Mouse (Mus musculus): ENCODE results near the gene Rasl11a. TPM values are rescaled to one million over a fixed set of nuclear protein-coding genes. Genes with fewer than 3 reads are reported as not detected.

The Rasl11a gene
- polyA plus RNA-seq, 1 experiment from 2014 or later: 11.4 TPM

DNA sequence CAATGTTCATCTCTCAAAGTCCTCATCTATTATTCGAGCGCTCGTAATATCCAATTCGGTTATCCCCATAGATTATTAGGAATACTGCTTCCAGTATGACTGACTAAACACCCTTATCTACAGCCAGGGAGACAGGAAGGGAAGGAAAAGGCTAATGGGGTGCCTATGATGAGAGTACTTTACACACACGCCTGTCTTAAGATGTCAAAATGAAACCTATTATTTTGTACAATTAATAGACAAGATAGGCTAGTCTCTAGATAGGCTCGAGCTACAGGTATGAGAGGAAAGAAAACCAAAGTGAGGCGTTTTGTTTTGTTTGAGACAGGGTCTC, 12.5 kb upstream of the Rasl11a start:
- peaks cover 30% of the 10 kb centered on the region for H3K36me3 ChIP-seq
- H3K4me2 ChIP-seq: peak overlapping the region; percentile 53
- H3K4me3 ChIP-seq: peak overlapping the region; percentile 93
- WGBS: 48% methylated on average over 7 of the region's 7 CpGs
- no peaks in the 10 kb centered on the region for H3K9me3 ChIP-seq
- no peaks in the 10 kb centered on the region for H3K27me3 ChIP-seq
- H3K27ac ChIP-seq: peak overlapping the region; percentile 89
- H3K9ac ChIP-seq: peak overlapping the region; percentile 97
- peak; percentile 2; the same call in 1 of the 2 replicates for ATAC-seq (ENCODE audit: insufficient number of reproducible peaks, low FRiP score, low TSS enrichment, low read depth)
- peaks cover 9% of the 10 kb centered on the region for H3K4me1 ChIP-seq

DNA sequence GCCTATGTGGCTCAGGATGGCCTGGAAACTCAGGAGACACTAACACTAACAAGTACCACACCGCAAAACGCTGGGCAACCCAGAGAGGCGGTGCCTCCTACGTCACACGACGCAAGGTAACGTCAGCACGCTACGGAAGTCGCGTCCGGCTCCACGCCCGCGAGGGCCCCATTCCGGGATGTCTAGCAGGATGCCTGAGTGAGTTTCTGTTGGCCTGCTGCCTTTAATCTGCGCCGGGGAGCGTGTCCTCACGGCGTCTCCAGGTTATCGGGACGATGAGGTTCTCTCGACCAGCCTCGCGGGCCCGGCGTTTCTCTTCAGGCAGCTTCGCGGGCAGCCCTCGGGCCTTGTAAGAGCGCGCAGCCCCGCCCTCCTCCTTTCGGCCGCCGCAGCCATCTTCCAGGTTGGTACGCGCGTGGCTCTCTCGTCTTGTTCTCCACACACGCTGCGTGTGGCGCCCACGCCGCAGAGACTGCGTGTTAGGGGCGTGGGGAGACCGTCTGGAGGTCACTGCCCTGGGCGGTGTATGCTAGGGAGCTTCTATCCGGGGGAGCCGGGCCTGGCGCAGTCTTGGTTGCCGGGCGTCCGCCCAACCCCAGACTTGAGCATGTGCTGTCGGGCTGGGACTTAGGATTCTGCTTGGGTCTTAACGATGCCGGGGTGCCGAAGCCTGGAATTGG, 12.0 kb upstream of the Rasl11a start, which contains the start of gene Rpl21:
Gene Rpl21 (plus strand): TSS at position 122 of the 680 bp plus-strand sequence.
- no peaks in the 10 kb centered on the region for H3K27me3 ChIP-seq
- H3K9me3 ChIP-seq: no peaks in the 10 kb centered on the region
- peak within 1 kb of the TSS; percentile 97 for H3K9ac ChIP-seq
- WGBS: under 1% methylated on average over 60 of the region's 60 CpGs
- peak; percentile 97 for ATAC-seq (ENCODE audit: insufficient number of reproducible peaks, low FRiP score, low TSS enrichment, low read depth)
- H3K27ac ChIP-seq: peak within 1 kb of the TSS; percentile 89
- H3K4me2 ChIP-seq: peak within 1 kb of the TSS; percentile 53
- H3K4me3 ChIP-seq: peak within 1 kb of the TSS; percentile 93
- peaks cover 35% of the 10 kb centered on the region for H3K36me3 ChIP-seq
- H3K4me1 ChIP-seq: peaks cover 9% of the 10 kb centered on the region

DNA sequence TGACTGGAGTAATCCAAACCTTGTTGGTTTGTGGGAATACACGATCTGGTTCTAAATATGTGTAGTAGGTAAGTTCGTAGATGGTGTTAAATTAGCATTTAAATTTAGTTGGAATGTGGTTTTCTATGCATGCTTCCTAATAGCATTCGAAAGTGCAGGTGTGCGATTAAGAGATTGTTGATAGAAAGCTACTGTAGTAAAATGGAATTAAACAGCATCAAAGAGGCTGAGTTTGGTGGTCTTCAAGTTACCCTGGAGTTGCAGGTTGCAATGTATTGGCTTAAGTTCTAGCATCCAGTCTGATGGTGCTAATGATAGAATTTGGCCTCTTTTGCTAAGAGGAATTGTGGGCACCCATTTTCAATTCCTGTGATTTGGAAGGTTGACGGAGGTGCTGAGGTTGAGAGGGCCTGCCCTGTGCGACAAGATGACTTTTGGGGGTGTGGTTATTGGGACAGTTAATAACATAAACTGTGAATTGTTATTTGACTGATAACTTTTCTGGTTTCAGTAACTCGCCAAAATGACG, 11.1 kb upstream of the Rasl11a start:
- peak overlapping the region; percentile 97 for H3K9ac ChIP-seq
- H3K4me2 ChIP-seq: peak overlapping the region; percentile 53
- peak overlapping the region; percentile 89; the same call in 1 of the 2 replicates for H3K27ac ChIP-seq
- WGBS: 16% methylated on average over 8 of the region's 8 CpGs
- no peaks in the 10 kb centered on the region for H3K9me3 ChIP-seq
- peak overlapping the region; percentile 93 for H3K4me3 ChIP-seq
- no peaks in the 10 kb centered on the region for H3K27me3 ChIP-seq
- peaks cover 9% of the 10 kb centered on the region for H3K4me1 ChIP-seq
- H3K36me3 ChIP-seq: peaks cover 43% of the 10 kb centered on the region
- ATAC-seq (ENCODE audit: insufficient number of reproducible peaks, low FRiP score, low TSS enrichment, low read depth): no peak

DNA sequence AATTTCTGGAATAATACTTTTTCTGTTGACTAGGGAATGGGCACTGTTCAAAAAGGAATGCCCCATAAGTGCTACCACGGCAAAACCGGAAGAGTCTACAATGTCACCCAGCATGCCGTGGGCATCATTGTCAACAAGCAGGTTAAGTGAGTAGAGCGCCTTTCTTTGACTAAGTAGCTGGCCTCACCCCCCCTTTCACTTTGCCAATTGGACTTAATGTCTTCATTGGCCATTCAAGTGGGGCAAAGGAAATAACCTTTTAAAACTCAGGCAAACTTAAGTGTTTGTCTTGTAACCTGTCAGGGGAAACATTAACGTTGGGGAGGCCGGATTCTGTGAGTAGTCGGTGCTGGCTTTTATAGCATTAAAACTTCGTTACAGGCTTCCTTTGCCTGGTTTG, 9.9 kb upstream of the Rasl11a start:
- H3K9ac ChIP-seq: no peak overlapping the region
- no peak overlapping the region for H3K4me2 ChIP-seq
- ATAC-seq (ENCODE audit: insufficient number of reproducible peaks, low FRiP score, low TSS enrichment, low read depth): no peak
- 72% methylated on average over 8 of the region's 8 CpGs for whole genome bisulfite sequencing
- no peak overlapping the region for H3K27ac ChIP-seq
- peaks cover 9% of the 10 kb centered on the region for H3K4me1 ChIP-seq
- H3K27me3 ChIP-seq: no peaks in the 10 kb centered on the region
- H3K4me3 ChIP-seq: no peak overlapping the region
- no peaks in the 10 kb centered on the region for H3K9me3 ChIP-seq
- H3K36me3 ChIP-seq: peaks cover 49% of the 10 kb centered on the region

DNA sequence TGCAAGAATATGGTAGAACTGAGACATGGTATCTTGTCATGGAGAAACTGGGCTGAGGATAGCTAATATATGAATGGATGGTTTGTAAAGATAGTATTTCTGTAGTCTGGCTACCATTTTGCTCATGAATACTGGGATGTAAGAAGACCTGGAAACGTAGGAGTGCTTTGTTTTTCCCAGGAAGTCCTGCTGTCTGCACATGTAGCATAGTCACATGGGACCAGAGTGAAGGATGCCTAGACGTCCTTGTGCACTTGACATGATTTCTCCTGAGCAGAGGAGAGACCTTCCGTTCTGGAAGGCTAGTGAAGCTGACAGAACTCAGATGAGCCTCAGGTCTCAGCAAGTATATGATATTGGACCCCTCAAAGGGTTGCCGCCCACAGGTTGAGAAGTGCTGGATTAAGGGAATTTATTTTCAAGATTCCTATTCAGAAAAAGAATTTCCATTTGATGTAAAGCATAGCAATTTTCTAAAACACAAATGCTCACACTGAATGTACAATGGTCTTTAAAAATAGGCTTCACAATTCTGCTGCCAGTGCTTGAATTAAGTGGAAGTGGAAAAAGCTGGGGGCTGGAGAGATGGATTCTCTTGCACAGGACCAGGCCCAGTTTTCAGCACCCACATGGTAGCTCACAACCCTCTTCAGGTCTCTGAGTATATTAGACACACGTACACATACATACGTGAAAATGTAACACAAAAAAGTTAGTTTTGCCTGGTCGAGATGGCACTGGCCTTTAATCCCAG, 6.7 kb upstream of the Rasl11a start:
- Histone ChIP-seq H3K9ac (no peak overlapping the region), H3K27me3 (no peaks in the 10 kb centered on the region), H3K27ac (no peak overlapping the region), H3K4me1 (peaks cover 4% of the 10 kb centered on the region), H3K4me3 (no peak overlapping the region), H3K9me3 (no peaks in the 10 kb centered on the region), H3K36me3 (peaks cover 49% of the 10 kb centered on the region), H3K4me2 (no peak overlapping the region)
- WGBS: 64% methylated on average over 7 of the region's 7 CpGs
- ATAC-seq (ENCODE audit: insufficient number of reproducible peaks, low FRiP score, low TSS enrichment, low read depth): no peak

DNA sequence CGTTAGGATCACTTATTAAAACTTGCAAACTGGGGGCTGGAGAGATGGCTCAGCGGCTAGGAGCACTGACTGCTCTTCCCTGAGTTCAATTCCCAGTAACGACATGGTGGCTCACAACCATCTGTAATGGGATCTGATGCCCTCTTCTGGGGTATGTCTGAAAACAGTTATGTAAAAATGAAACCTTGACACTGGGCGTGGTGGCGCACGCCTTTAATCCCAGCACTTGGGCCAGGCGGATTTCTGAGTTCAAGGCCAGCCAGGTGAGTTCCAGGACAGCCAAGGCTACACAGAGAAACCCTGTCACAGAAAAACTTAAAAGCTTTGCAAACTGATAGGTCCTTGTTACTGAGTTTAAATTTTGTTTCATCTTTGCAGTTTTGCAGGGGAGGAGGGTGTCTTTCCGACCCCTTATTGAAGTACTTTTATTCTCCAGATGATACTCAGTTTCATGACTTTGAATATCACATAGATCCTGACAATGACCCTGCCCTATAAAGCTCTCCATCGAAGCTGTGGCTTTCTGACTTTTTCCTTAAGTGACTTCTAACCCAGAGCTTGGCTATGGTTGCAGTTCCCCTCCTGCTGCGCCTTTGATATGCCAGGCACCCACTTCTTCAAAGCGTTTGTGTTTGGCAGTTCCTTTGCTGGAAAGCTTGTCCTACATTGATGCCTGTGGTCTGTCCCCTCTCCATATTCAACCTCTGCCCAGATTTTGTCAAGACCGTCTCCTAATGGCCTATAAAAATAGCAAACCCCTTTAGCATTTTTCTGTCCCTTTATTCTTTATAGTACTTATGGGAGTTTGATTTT, 5.8 kb upstream of the Rasl11a start:
- Histone ChIP-seq H3K36me3 (peaks cover 49% of the 10 kb centered on the region), H3K27me3 (no peaks in the 10 kb centered on the region), H3K4me1 (peaks cover under 1% of the 10 kb centered on the region), H3K4me3 (no peak overlapping the region), H3K9ac (no peak overlapping the region), H3K27ac (no peak overlapping the region), H3K4me2 (no peak overlapping the region), H3K9me3 (no peaks in the 10 kb centered on the region)
- WGBS: 41% methylated on average over 12 of the region's 12 CpGs
- no peak for ATAC-seq (ENCODE audit: insufficient number of reproducible peaks, low FRiP score, low TSS enrichment, low read depth)

DNA sequence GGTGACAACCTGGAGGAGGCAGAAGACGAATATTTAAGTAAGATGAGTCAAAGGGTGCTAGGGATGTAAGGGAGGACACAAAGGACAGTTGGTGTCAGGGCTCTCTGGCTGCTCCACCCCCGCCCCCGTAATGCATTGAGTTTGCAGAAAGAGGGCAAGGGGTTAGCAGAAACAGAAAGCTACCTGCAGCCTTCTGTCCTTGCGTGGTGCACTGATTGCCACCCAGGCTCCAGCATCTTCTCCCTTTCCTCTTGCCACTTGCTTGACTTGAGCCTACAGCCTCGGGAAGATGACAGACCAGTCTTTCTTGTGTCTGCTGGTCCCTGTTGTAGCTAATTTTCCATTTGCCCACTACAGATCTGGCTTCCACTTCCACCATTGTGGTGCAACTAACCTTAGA, 5.1 kb upstream of the Rasl11a start:
- 45% methylated on average over 5 of the region's 5 CpGs for WGBS

DNA sequence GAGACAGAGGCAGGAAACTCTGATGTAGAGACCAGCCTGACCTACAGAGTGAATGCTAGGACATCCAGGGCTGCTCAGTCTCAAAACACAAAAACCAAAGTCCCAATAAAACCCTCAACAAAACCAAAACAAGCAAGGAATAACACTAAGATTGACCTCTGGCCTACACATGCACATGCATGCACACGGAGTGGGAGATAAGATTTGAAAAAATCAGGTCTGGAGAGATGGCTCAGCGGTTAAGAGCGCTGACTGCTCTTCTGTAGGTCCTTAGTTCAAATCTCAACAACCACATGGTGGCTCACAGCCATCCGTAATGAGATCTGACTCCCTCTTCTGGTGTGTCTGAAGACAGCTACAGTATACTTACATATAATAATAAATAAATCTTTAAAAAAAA, 4.4 kb upstream of the Rasl11a start:
- no peak overlapping the region for H3K27ac ChIP-seq
- ATAC-seq (ENCODE audit: insufficient number of reproducible peaks, low FRiP score, low TSS enrichment, low read depth): no peak
- H3K9me3 ChIP-seq: no peaks in the 10 kb centered on the region
- no peaks in the 10 kb centered on the region for H3K27me3 ChIP-seq
- H3K4me3 ChIP-seq: no peak overlapping the region
- H3K9ac ChIP-seq: no peak overlapping the region
- no peak overlapping the region for H3K4me2 ChIP-seq
- 85% methylated on average over 4 of the region's 4 CpGs for WGBS
- H3K4me1 ChIP-seq: peaks cover 2% of the 10 kb centered on the region; the same call in 1 of the 2 replicates
- peaks cover 39% of the 10 kb centered on the region for H3K36me3 ChIP-seq

More for the DNA sequence above, 5.1 kb upstream of the Rasl11a start:
- no peaks in the 10 kb centered on the region for H3K9me3 ChIP-seq
- H3K27ac ChIP-seq: no peak overlapping the region
- H3K4me1 ChIP-seq: no peaks in the 10 kb centered on the region
- peaks cover 44% of the 10 kb centered on the region for H3K36me3 ChIP-seq
- H3K27me3 ChIP-seq: no peaks in the 10 kb centered on the region
- ATAC-seq (ENCODE audit: insufficient number of reproducible peaks, low FRiP score, low TSS enrichment, low read depth): no peak
- H3K9ac ChIP-seq: no peak overlapping the region
- H3K4me3 ChIP-seq: no peak overlapping the region
- no peak overlapping the region for H3K4me2 ChIP-seq

GRCm38 (mm10) chr5:146841301-146841700, 3.6 kb upstream of the Rasl11a start:
- Histone ChIP-seq H3K4me1 (peaks cover 11% of the 10 kb centered on the region), H3K27me3 (no peaks in the 10 kb centered on the region), H3K9ac (no peak overlapping the region), H3K27ac (no peak overlapping the region), H3K4me3 (no peak overlapping the region), H3K36me3 (peaks cover 30% of the 10 kb centered on the region), H3K4me2 (no peak overlapping the region), H3K9me3 (no peaks in the 10 kb centered on the region)
- WGBS: 82% methylated on average over 5 of the region's 5 CpGs
- no peak for ATAC-seq (ENCODE audit: insufficient number of reproducible peaks, low FRiP score, low TSS enrichment, low read depth)

- 84% methylated on average over 4 of the region's 4 CpGs for WGBS
- H3K4me1 ChIP-seq: peaks cover 15% of the 10 kb centered on the region
- H3K4me2 ChIP-seq: no peak overlapping the region
- no peak overlapping the region for H3K27ac ChIP-seq
- no peak for ATAC-seq (ENCODE audit: insufficient number of reproducible peaks, low FRiP score, low TSS enrichment, low read depth)
- no peaks in the 10 kb centered on the region for H3K9me3 ChIP-seq
- no peak overlapping the region for H3K9ac ChIP-seq
- peaks cover 23% of the 10 kb centered on the region for H3K36me3 ChIP-seq
- H3K27me3 ChIP-seq: no peaks in the 10 kb centered on the region
- H3K4me3 ChIP-seq: no peak overlapping the region
Observed at GRCm38 (mm10) chr5:146841996-146842395, 2.9 kb upstream of the Rasl11a start.

DNA sequence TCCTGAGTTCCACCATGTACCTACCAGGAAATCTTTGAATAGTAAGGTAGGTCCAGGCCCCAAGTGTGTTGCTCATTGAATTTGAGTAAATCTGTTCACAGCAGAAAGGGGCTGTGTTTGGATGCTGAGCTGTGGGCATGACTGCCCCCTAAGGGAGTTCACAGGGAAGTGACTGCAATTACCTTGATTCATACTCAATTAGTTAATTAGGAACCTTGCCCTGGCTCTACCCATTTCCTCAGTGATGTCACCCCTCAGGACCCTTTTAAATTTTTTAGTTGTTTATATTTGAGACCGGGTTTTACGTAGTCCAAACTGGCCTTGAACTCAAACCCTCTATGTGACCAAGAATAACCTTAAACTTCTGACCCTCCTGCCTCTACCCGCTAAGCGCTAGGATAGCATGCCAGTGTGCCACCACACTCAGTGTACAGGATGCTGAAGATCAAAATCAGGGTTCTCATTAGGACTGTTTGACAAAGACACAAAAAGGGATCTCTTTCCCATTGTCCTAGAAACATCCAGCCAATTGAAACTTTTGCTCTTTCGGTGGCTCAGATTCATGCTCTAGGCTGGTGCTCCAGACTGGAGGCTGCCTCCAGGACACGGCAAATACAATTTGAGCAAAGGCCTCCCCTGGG, 450 bp upstream of the Rasl11a start:
- no peaks in the 10 kb centered on the region for H3K27me3 ChIP-seq
- H3K9me3 ChIP-seq: no peaks in the 10 kb centered on the region
- H3K27ac ChIP-seq: no peak overlapping the region
- 0 out of 2 replicates have a peak, but pooled peaks have one; percentile 1 for ATAC-seq (ENCODE audit: insufficient number of reproducible peaks, low FRiP score, low TSS enrichment, low read depth)
- H3K4me1 ChIP-seq: peaks cover 15% of the 10 kb centered on the region
- peak overlapping the region; percentile 60 for H3K4me3 ChIP-seq
- peak overlapping the region; percentile 47; the same call in 1 of the 2 replicates for H3K9ac ChIP-seq
- 11% methylated on average over 6 of the region's 6 CpGs for WGBS
- H3K36me3 ChIP-seq: peaks cover 5% of the 10 kb centered on the region; the same call in 1 of the 2 replicates
- peak overlapping the region; percentile 98 for H3K4me2 ChIP-seq
